Mouse (Mus musculus): ENCODE measurements around the gene Jund. TPM values are rescaled to one million over a fixed set of nuclear protein-coding genes. Genes with fewer than 3 reads are reported as not detected.

Jund gene
- polyA plus RNA-seq, 1 experiment from 2014 or later, result 49.6 TPM

- Histone ChIP-seq H3K4me3 (no peak overlapping the region), H3K36me3 (replicated peaks) (no peaks in the 10 kb centered on the region), H3K4me1 (peaks cover 36% of the 10 kb centered on the region), H3K27me3 (ENCODE audit: poor library complexity, severe bottlenecking) (no peaks in the 10 kb centered on the region), H3K9me3 (0 out of 2 replicates have a peak, but pooled peaks cover 3% of the 10 kb centered on the region), H3K27ac (peak overlapping the region; percentile 44)
- no peak for DNase-seq (ENCODE audit: extremely low spot score, low spot score)
- WGBS, result 58% methylated on average over 4 of the region's 4 CpGs
Measured at GRCm38 (mm10) chr8:70663691-70664090, 35.1 kb upstream of the Jund start.

- no peak for DNase-seq (ENCODE audit: extremely low spot score, low spot score)
- no peaks in the 10 kb centered on the region for H3K27me3 ChIP-seq (ENCODE audit: poor library complexity, severe bottlenecking)
Measured at GRCm38 (mm10) chr8:70664631-70665030, 34.1 kb upstream of the Jund start.

GRCm38 (mm10) chr8:70665599-70665998 is 33.1 kb upstream of the Jund start:
- Histone ChIP-seq H3K27ac (no peak overlapping the region), H3K9me3 (0 out of 2 replicates have a peak, but pooled peaks cover 3% of the 10 kb centered on the region), H3K4me1 (peaks cover 19% of the 10 kb centered on the region), H3K27me3 (ENCODE audit: poor library complexity, severe bottlenecking) (no peaks in the 10 kb centered on the region), H3K36me3 (replicated peaks) (no peaks in the 10 kb centered on the region), H3K4me3 (no peak overlapping the region)
- 86% methylated on average over 2 of the region's 2 CpGs for WGBS
- no peak for DNase-seq (ENCODE audit: extremely low spot score, low spot score)

More at GRCm38 (mm10) chr8:70664631-70665030, 34.1 kb upstream of the Jund start:
- H3K4me3 ChIP-seq, result no peak overlapping the region
- H3K27ac ChIP-seq, result no peak overlapping the region
- peaks cover 28% of the 10 kb centered on the region for H3K4me1 ChIP-seq
- 83% methylated on average over 3 of the region's 3 CpGs for WGBS
- H3K36me3 ChIP-seq (replicated peaks), result no peaks in the 10 kb centered on the region
- 0 out of 2 replicates have a peak, but pooled peaks cover 3% of the 10 kb centered on the region for H3K9me3 ChIP-seq

GRCm38 (mm10) chr8:70667071-70667470 is 31.7 kb upstream of the Jund start:
- H3K9me3 ChIP-seq, result 0 out of 2 replicates have a peak, but pooled peaks cover 3% of the 10 kb centered on the region
- no peak overlapping the region for H3K4me3 ChIP-seq
- H3K36me3 ChIP-seq (replicated peaks), result no peaks in the 10 kb centered on the region
- DNase-seq (ENCODE audit: extremely low spot score, low spot score), result no peak
- 79% methylated on average over 5 of the region's 5 CpGs for WGBS
- H3K27me3 ChIP-seq (ENCODE audit: poor library complexity, severe bottlenecking), result no peaks in the 10 kb centered on the region
- peaks cover 20% of the 10 kb centered on the region for H3K4me1 ChIP-seq
- H3K27ac ChIP-seq, result no peak overlapping the region

- WGBS, result 64% methylated on average over 10 of the region's 10 CpGs
- Histone ChIP-seq H3K9me3 (0 out of 2 replicates have a peak, but pooled peaks cover 3% of the 10 kb centered on the region), H3K27me3 (ENCODE audit: poor library complexity, severe bottlenecking) (no peaks in the 10 kb centered on the region), H3K4me1 (peaks cover 38% of the 10 kb centered on the region), H3K27ac (peak overlapping the region; percentile 98), H3K36me3 (replicated peaks) (peaks cover 11% of the 10 kb centered on the region), H3K4me3 (no peak overlapping the region)
- DNase-seq (ENCODE audit: extremely low spot score, low spot score), result no peak
Measured at GRCm38 (mm10) chr8:70671615-70672324, 27.0 kb upstream of the Jund start.

- Histone ChIP-seq H3K9me3 (0 out of 2 replicates have a peak, but pooled peaks cover 3% of the 10 kb centered on the region), H3K4me3 (peak overlapping the region; percentile 78), H3K27me3 (ENCODE audit: poor library complexity, severe bottlenecking) (no peaks in the 10 kb centered on the region), H3K36me3 (replicated peaks) (peaks cover 18% of the 10 kb centered on the region), H3K4me1 (peaks cover 38% of the 10 kb centered on the region), H3K27ac (peak overlapping the region; percentile 98)
- no peak for DNase-seq (ENCODE audit: extremely low spot score, low spot score)
- 40% methylated on average over 19 of the region's 19 CpGs for WGBS
Measured at GRCm38 (mm10) chr8:70672325-70673078, 26.2 kb upstream of the Jund start.

GRCm38 (mm10) chr8:70673079-70673856 is 25.5 kb upstream of the Jund start, which contains the start of gene Lsm4:
Gene Lsm4, plus strand, starts transcription at chr8:70673248.
- Histone ChIP-seq H3K4me1 (peaks cover 38% of the 10 kb centered on the region), H3K27me3 (ENCODE audit: poor library complexity, severe bottlenecking) (no peaks in the 10 kb centered on the region), H3K36me3 (replicated peaks) (peaks cover 26% of the 10 kb centered on the region), H3K27ac (peak within 1 kb of the TSS; percentile 98), H3K4me3 (peak within 1 kb of the TSS; percentile 78), H3K9me3 (0 out of 2 replicates have a peak, but pooled peaks cover under 1% of the 10 kb centered on the region)
- WGBS, result under 1% methylated on average over 60 of the region's 60 CpGs
- peak; percentile 99 for DNase-seq (ENCODE audit: extremely low spot score, low spot score)

- H3K9me3 ChIP-seq, result no peaks in the 10 kb centered on the region
- DNase-seq (ENCODE audit: extremely low spot score, low spot score), result no peak
- H3K27ac ChIP-seq, result peak overlapping the region; percentile 98
- WGBS, result 92% methylated on average over 3 of the region's 3 CpGs
- H3K4me1 ChIP-seq, result peaks cover 38% of the 10 kb centered on the region
- H3K36me3 ChIP-seq (replicated peaks), result peaks cover 34% of the 10 kb centered on the region
- H3K4me3 ChIP-seq, result peak overlapping the region; percentile 78
- H3K27me3 ChIP-seq (ENCODE audit: poor library complexity, severe bottlenecking), result no peaks in the 10 kb centered on the region
Measured at GRCm38 (mm10) chr8:70674109-70674508, 24.6 kb upstream of the Jund start.

- Histone ChIP-seq H3K27ac (peak overlapping the region; percentile 98), H3K4me1 (peaks cover 38% of the 10 kb centered on the region), H3K36me3 (replicated peaks) (peaks cover 40% of the 10 kb centered on the region), H3K9me3 (no peaks in the 10 kb centered on the region), H3K4me3 (peak overlapping the region; percentile 78), H3K27me3 (ENCODE audit: poor library complexity, severe bottlenecking) (no peaks in the 10 kb centered on the region)
- DNase-seq (ENCODE audit: extremely low spot score, low spot score), result no peak
- WGBS, result 81% methylated on average over 4 of the region's 4 CpGs
Measured at GRCm38 (mm10) chr8:70674716-70675115, 24.0 kb upstream of the Jund start.

GRCm38 (mm10) chr8:70675336-70675735 is 23.4 kb upstream of the Jund start:
- 83% methylated on average over 1 of the region's 1 CpGs for whole genome bisulfite sequencing
- no peak overlapping the region for H3K4me3 ChIP-seq
- H3K4me1 ChIP-seq, result peaks cover 38% of the 10 kb centered on the region
- H3K27me3 ChIP-seq (ENCODE audit: poor library complexity, severe bottlenecking), result no peaks in the 10 kb centered on the region
- no peaks in the 10 kb centered on the region for H3K9me3 ChIP-seq
- H3K36me3 ChIP-seq (replicated peaks), result peaks cover 47% of the 10 kb centered on the region
- no peak for DNase-seq (ENCODE audit: extremely low spot score, low spot score)
- H3K27ac ChIP-seq, result no peak overlapping the region

- Histone ChIP-seq H3K4me3 (no peak overlapping the region; the same call in 1 of the 2 replicates), H3K27me3 (ENCODE audit: poor library complexity, severe bottlenecking) (no peaks in the 10 kb centered on the region), H3K36me3 (replicated peaks) (peaks cover 48% of the 10 kb centered on the region), H3K9me3 (no peaks in the 10 kb centered on the region), H3K27ac (no peak overlapping the region), H3K4me1 (peaks cover 39% of the 10 kb centered on the region)
- DNase-seq (ENCODE audit: extremely low spot score, low spot score), result no peak
- WGBS, result 93% methylated on average over 15 of the region's 15 CpGs
Measured at GRCm38 (mm10) chr8:70677451-70678080, 21.2 kb upstream of the Jund start.

GRCm38 (mm10) chr8:70678679-70679078 is 20.1 kb upstream of the Jund start:
- H3K4me1 ChIP-seq, result peaks cover 36% of the 10 kb centered on the region
- DNase-seq (ENCODE audit: extremely low spot score, low spot score), result no peak
- no peaks in the 10 kb centered on the region for H3K27me3 ChIP-seq (ENCODE audit: poor library complexity, severe bottlenecking)
- H3K27ac ChIP-seq, result no peak overlapping the region
- H3K9me3 ChIP-seq, result no peaks in the 10 kb centered on the region
- H3K36me3 ChIP-seq (replicated peaks), result peaks cover 48% of the 10 kb centered on the region
- no peak overlapping the region for H3K4me3 ChIP-seq

Measured in forebrain, embryonic 10.5 days (tissue).